Mouse (Mus musculus): ENCODE data around the gene Asic2. TPM values are rescaled to one million over a fixed set of nuclear protein-coding genes. Genes with fewer than 3 reads are reported as not detected.

The Asic2 gene
- polyA plus RNA-seq, 1 experiment from 2014 or later = 0.47 TPM

DNA sequence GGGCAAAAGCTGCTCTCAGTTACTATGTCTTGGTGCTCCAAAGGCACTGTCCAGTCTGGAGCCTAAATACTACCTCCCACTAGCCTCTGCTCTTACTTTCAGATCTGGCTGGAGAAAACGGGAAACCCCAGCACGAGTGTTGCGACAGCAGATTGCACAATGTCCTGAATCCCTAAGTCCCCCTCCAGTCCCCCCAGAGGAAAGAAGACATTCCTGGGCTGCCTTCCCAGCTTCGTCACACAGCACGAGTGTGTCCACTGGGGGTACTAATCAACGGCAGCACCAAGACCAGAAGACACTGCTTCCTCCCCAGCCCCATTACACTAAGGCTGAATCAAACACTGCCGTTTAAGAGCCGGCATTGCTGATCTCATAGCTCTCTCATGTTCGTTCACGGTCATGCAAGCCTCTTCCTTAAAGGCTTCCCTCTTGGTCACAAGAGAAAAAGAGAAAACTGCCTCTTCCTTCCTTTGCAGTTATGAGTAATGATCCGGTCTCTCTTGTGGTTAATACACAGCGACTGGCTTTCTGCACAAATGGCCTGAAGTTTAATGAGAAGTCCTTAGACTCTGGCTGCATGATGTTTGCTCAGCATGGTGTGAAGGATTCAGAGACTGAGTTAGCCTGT lies 38.7 kb upstream of the Asic2 start:
- H3K4me1 ChIP-seq (replicated peaks; ENCODE audit: control insufficient read depth, insufficient read depth) = no peaks in the 10 kb centered on the region
- H3K4me2 ChIP-seq (replicated peaks; ENCODE audit: low read depth) = no peak overlapping the region; the same call in 1 of the 2 replicates
- H3K27ac ChIP-seq (replicated peaks) = no peak overlapping the region
- 47% methylated on average over 12 of the region's 12 CpGs for WGBS
- ATAC-seq (ENCODE audit: low FRiP score, low TSS enrichment) = peak; percentile 64; the same call in 1 of the 2 replicates
- no peak; the same call in 1 of the 2 replicates for TF ChIP-seq CTCF (IDR thresholded peaks at IDR 0.05; ENCODE audit: low read depth)
- no peak for TF ChIP-seq EP300 (optimal IDR thresholded peaks at IDR 0.05)
- H3K9ac ChIP-seq (ENCODE audit: low read length) = no peak overlapping the region
- no peaks in the 10 kb centered on the region for H3K9me3 ChIP-seq (ENCODE audit: control insufficient read depth, low read length)
- no peak overlapping the region for H3K4me3 ChIP-seq (ENCODE audit: low read depth, low read length)
- no peaks in the 10 kb centered on the region for H3K27me3 ChIP-seq (ENCODE audit: control insufficient read depth, insufficient read depth, low read length)
- peak; percentile 18 for DNase-seq (ENCODE audit: low spot score)
- H3K36me3 ChIP-seq (ENCODE audit: control insufficient read depth, insufficient read depth, low read length) = no peaks in the 10 kb centered on the region

GRCm38 (mm10) chr11:82004810-82005209 lies 36.6 kb upstream of the Asic2 start:
- Histone ChIP-seq H3K27ac (replicated peaks) (no peak overlapping the region), H3K4me2 (replicated peaks; ENCODE audit: low read depth) (no peak overlapping the region), H3K9me3 (ENCODE audit: control insufficient read depth, low read length) (no peaks in the 10 kb centered on the region), H3K36me3 (ENCODE audit: control insufficient read depth, insufficient read depth, low read length) (no peaks in the 10 kb centered on the region), H3K9ac (ENCODE audit: low read length) (no peak overlapping the region), H3K4me3 (ENCODE audit: low read depth, low read length) (no peak overlapping the region), H3K27me3 (ENCODE audit: control insufficient read depth, insufficient read depth, low read length) (no peaks in the 10 kb centered on the region), H3K4me1 (replicated peaks; ENCODE audit: control insufficient read depth, insufficient read depth) (no peaks in the 10 kb centered on the region)
- 67% methylated on average over 2 of the region's 2 CpGs for WGBS
- TF ChIP-seq CTCF (IDR thresholded peaks at IDR 0.05; ENCODE audit: low read depth) = no peak
- no peak for TF ChIP-seq EP300 (optimal IDR thresholded peaks at IDR 0.05)
- no peak for DNase-seq (ENCODE audit: low spot score)
- no peak for ATAC-seq (ENCODE audit: low FRiP score, low TSS enrichment)

DNA sequence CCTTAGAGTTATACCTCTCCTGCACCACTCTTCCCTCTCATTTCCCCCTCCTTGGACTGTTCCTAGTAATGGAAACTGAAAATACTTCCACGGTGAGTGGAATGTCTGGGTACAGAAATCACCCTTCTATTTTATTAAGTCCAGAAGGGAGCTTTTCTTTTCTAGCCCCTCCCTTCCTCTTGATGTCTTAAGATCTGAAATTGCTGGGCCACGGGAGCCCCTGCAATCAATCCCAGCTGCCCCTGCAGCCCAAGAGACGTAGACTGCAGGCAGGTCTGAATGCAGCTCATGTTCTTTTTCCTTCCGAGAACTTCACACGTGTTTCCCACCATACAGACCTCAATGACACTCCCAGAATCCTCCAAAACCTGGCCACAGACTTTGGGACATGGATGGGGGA lies 32.3 kb upstream of the Asic2 start:
- Histone ChIP-seq H3K27ac (replicated peaks) (no peak overlapping the region), H3K4me3 (ENCODE audit: low read depth, low read length) (no peak overlapping the region), H3K4me2 (replicated peaks; ENCODE audit: low read depth) (no peak overlapping the region), H3K27me3 (ENCODE audit: control insufficient read depth, insufficient read depth, low read length) (no peaks in the 10 kb centered on the region), H3K9me3 (ENCODE audit: control insufficient read depth, low read length) (no peaks in the 10 kb centered on the region), H3K9ac (ENCODE audit: low read length) (no peak overlapping the region), H3K4me1 (replicated peaks; ENCODE audit: control insufficient read depth, insufficient read depth) (no peaks in the 10 kb centered on the region), H3K36me3 (ENCODE audit: control insufficient read depth, insufficient read depth, low read length) (no peaks in the 10 kb centered on the region)
- DNase-seq (ENCODE audit: low spot score) (no peak), ATAC-seq (ENCODE audit: low FRiP score, low TSS enrichment) (no peak)
- TF ChIP-seq EP300 (optimal IDR thresholded peaks at IDR 0.05) = no peak
- TF ChIP-seq CTCF (IDR thresholded peaks at IDR 0.05; ENCODE audit: low read depth) = no peak
- WGBS = 65% methylated on average over 5 of the region's 5 CpGs

GRCm38 (mm10) chr11:81999469-81999868 lies 31.2 kb upstream of the Asic2 start:
- H3K4me3 ChIP-seq (ENCODE audit: low read depth, low read length) = no peak overlapping the region
- no peak overlapping the region for H3K4me2 ChIP-seq (replicated peaks; ENCODE audit: low read depth)
- H3K36me3 ChIP-seq (ENCODE audit: control insufficient read depth, insufficient read depth, low read length) = no peaks in the 10 kb centered on the region
- no peaks in the 10 kb centered on the region for H3K4me1 ChIP-seq (replicated peaks; ENCODE audit: control insufficient read depth, insufficient read depth)
- no peak overlapping the region for H3K9ac ChIP-seq (ENCODE audit: low read length)
- no peak overlapping the region for H3K27ac ChIP-seq (replicated peaks)
- TF ChIP-seq EP300 (optimal IDR thresholded peaks at IDR 0.05) (no peak), CTCF (IDR thresholded peaks at IDR 0.05; ENCODE audit: low read depth) (no peak)
- no peak for ATAC-seq (ENCODE audit: low FRiP score, low TSS enrichment)
- no peaks in the 10 kb centered on the region for H3K27me3 ChIP-seq (ENCODE audit: control insufficient read depth, insufficient read depth, low read length)
- 78% methylated on average over 4 of the region's 4 CpGs for WGBS
- DNase-seq (ENCODE audit: low spot score) = no peak
- H3K9me3 ChIP-seq (ENCODE audit: control insufficient read depth, low read length) = no peaks in the 10 kb centered on the region

- TF ChIP-seq EP300 (optimal IDR thresholded peaks at IDR 0.05) = no peak
- no peak overlapping the region for H3K4me3 ChIP-seq (ENCODE audit: low read depth, low read length)
- H3K27me3 ChIP-seq (ENCODE audit: control insufficient read depth, insufficient read depth, low read length) = no peaks in the 10 kb centered on the region
- H3K4me1 ChIP-seq (replicated peaks; ENCODE audit: control insufficient read depth, insufficient read depth) = no peaks in the 10 kb centered on the region
- no peaks in the 10 kb centered on the region for H3K36me3 ChIP-seq (ENCODE audit: control insufficient read depth, insufficient read depth, low read length)
- no peak overlapping the region for H3K4me2 ChIP-seq (replicated peaks; ENCODE audit: low read depth)
- no peak for ATAC-seq (ENCODE audit: low FRiP score, low TSS enrichment)
- 83% methylated on average over 3 of the region's 3 CpGs for WGBS
- H3K9ac ChIP-seq (ENCODE audit: low read length) = no peak overlapping the region
- no peak overlapping the region for H3K27ac ChIP-seq (replicated peaks)
- no peaks in the 10 kb centered on the region for H3K9me3 ChIP-seq (ENCODE audit: control insufficient read depth, low read length)
- DNase-seq (ENCODE audit: low spot score) = no peak
Observed at GRCm38 (mm10) chr11:81998646-81999045, 30.4 kb upstream of the Asic2 start.

DNA sequence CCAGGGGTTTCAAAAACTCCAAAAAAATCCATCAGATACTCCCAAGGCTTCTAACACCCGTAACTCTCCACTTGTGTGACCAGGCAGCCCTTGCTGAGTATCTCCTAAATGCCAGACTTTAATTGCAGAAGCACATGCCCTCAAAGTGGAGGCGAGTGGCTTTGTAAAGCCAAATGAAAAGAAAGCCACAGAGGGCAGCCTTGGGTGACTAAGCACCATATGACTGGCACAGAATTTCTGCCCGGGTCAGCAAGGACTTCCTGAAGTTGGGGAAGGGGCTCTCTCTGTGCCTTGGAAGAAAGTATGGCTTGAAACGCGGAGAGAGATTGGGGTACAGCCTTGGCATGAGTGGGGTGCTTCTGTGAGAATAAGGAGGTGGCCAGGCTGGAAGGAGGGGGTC lies 28.8 kb upstream of the Asic2 start:
- Histone ChIP-seq H3K4me3 (ENCODE audit: low read depth, low read length) (no peak overlapping the region), H3K4me2 (replicated peaks; ENCODE audit: low read depth) (no peak overlapping the region), H3K9ac (ENCODE audit: low read length) (no peak overlapping the region), H3K27me3 (ENCODE audit: control insufficient read depth, insufficient read depth, low read length) (no peaks in the 10 kb centered on the region), H3K4me1 (replicated peaks; ENCODE audit: control insufficient read depth, insufficient read depth) (no peaks in the 10 kb centered on the region), H3K36me3 (ENCODE audit: control insufficient read depth, insufficient read depth, low read length) (no peaks in the 10 kb centered on the region), H3K27ac (replicated peaks) (no peak overlapping the region), H3K9me3 (ENCODE audit: control insufficient read depth, low read length) (no peaks in the 10 kb centered on the region)
- WGBS = 88% methylated on average over 5 of the region's 5 CpGs
- TF ChIP-seq EP300 (optimal IDR thresholded peaks at IDR 0.05) (no peak), CTCF (IDR thresholded peaks at IDR 0.05; ENCODE audit: low read depth) (no peak)
- DNase-seq (ENCODE audit: low spot score) (no peak), ATAC-seq (ENCODE audit: low FRiP score, low TSS enrichment) (no peak)

Measured in stomach, postnatal 0 days (tissue).